Mouse (Mus musculus) left cerebral cortex, adult 11 months (tissue): ENCODE data around the gene Gabarapl2.

Experiments
- DNase-seq: peaks from one replicate; pipeline ENCODE4 v3.0.0; 2022; ENCODE audit warnings: low spot score

The Gabarapl2 gene

DNA sequence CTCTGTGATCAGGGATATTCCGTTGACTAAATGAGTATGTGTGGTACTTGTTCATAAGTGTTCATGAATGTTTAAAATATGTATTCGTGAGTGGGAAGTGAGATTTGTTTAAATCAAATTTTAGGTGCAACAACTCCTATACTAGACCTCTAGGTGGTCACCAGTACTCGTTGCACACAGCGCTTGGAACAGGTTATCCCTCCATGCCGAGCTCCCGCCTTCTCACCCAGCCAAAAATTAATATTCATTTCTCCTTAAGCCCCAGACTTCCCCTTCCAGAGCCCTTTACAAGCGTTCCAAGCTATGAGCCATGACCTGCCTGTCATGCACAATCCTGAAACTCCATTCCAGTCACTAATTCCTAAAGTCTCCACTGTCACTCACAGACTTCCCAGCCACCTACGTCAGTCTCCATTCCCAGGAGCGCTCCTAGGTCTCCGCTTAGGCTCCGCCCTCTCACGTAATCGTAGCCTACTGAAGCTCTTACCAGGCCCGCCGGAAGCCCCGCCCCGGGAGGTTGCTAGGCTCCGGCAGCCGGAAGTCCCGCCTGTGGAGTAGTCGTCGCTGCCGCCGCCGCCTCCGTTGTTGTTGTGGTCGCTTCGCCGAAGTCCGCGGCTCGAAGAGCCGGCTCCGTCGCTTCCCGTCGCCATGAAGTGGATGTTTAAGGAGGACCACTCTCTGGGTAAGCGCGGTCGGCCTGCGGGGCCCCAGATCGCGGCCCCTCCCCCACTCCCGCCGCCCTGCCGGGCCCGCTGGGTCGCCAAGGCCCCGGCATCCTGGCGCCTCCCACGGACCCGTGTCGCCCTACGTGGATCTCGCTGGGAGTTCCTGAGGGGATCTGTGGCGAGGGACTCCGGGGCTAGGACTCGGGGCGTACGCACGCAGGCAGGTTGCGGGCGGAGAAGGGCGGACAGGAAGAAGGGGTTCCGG, at the start of gene Gabarapl2:
Gene Gabarapl2, plus strand, starts transcription at position 533 of the 930 bp plus-strand sequence.
- peak; percentile 96 for DNase-seq

DNA sequence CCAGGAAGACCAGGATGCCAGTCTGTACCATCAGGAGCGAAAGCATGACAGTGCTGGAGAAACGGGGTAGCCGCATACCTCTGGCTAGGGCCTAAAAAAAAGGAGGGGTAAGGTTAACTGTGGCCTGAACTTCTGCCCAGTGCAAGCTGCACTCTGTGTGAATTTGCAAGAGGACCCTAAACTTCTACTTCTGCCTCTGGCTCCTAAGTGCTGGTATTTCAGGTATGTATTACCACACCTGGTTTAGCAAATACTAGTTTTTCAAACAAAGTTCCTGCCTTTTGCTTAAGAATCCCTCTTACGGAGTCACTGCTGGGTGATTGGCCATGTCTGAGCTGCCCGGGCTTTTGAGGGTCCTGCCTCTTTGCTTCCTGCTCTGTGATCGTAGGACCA, 49.6 kb upstream of the Gabarapl2 start:
- no peak for DNase-seq

DNA sequence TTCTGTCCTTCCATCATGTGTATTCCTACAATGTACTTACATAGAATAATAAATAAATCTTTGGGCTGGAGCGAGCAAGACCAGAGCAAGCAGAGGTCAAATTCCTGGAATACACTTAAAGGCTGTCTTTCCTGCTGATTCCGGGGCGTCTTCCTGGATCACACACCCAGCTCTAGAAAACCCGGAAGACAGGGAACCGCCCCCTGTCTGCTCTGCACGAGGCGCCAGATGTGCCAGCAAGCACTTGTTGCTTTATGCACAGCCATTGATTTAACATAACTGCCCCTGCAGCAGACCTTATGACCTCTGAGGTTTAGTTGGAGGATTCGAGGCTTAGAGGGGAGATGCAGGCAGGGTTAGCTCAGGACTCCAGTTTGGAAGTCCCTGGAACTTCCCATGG, 48.5 kb upstream of the Gabarapl2 start:
- no peak for DNase-seq

DNA sequence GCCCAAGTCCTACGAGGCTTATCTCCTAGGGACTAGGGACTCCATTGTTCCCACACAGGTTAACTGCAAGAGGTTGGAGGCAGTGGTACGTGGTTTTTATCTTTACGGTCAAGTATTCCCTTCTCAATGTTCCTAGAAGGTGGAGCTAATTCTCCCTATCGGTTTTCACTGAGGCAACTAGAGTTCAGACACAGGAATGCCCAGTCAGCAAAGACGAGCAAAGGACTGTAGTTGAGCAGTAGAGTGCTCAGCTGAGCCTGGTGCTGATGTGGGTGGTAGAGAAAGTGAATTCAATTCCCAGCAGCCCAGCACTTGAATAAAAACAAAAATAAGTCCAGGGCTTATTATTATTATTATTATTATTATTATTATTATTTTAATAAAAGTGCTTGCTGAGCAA, 47.9 kb upstream of the Gabarapl2 start:
- no peak for DNase-seq

DNA sequence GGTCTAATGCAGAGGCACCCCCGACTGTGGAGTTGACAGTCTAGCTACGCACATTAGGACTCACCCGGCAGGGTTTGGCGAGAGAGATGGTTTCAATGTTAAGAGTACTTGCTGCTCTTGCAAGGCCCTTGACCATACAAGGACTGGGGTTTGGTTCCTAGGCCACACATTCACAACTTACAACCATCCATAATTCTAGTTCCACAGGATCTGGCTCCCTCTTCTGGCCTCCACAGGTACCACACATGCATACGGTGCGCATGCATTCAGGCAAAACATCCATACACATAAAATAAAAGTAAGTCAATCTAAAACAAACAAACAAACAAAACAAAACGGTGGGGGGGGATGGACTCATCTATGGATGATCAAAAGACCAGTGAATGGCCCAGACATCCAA, 45.5 kb upstream of the Gabarapl2 start:
- DNase-seq, result no peak

DNA sequence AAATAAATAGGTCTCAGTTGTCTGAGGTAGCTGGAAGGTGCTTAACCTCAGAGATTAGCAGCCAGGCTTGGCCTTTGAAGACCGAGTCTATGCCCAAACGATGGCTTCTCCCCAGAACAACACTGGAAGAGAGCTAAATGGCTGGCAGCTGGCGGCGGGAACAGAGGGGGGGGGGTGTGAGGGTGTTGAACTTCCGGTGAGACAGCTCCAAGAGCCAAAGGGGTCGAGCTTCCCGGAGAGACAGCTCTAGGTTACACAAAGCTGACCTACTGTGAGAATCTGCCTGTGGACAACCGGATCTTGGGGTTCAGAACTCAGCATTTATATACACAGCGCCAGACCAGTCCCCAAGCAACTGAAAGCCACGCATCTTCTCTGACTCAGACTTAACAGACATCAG, 41.9 kb upstream of the Gabarapl2 start:
- DNase-seq, result no peak

DNA sequence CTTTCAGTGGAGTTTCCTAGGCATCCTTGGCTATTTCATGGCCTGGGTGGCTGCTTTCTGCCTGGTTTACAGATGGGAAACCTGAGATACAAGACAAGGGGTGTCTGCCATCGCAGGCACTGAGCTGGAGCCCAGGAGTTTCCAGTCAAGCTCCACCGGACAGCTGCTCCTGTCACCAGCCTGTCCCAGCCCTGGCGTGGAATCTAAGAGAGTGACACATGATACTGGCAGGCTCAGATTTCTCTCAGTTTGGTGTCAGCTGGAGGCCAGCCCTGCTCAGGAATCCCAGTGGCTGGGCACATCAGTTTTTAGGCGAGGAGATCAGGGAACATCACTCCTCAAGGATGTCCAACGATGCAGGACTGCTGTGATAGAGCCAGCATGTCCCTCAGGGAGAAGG, 38.4 kb upstream of the Gabarapl2 start:
- no peak for DNase-seq

DNA sequence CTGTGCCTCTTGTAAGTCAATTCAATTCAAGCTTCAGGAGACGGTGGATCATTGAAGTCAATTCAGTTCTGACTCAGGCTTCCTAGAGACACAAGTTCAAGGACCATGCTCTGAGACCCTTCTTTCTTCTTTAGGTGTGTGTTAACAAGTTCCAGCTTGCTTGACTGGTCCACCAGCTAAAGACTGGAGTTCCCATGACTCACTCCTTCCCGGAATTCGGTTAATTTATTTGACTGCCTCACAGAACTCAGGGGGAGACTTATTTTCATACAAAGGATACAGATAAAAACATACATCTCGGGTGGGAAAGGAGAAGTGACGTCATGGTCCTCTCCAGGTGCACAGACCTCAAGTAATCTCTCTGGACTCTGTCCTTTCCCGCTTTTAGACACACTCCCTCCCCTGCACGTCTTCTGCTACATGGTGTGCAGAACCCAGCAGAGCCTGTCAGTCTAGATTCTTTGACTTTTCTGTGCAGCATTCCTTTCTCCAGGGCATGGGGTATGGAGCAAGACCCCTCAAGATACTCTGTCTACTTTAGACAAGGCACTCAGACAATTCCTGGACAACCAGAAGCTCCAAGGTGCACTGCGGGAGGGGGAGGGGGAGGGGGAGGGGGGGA, 34.9 kb upstream of the Gabarapl2 start:
- DNase-seq, result no peak

DNA sequence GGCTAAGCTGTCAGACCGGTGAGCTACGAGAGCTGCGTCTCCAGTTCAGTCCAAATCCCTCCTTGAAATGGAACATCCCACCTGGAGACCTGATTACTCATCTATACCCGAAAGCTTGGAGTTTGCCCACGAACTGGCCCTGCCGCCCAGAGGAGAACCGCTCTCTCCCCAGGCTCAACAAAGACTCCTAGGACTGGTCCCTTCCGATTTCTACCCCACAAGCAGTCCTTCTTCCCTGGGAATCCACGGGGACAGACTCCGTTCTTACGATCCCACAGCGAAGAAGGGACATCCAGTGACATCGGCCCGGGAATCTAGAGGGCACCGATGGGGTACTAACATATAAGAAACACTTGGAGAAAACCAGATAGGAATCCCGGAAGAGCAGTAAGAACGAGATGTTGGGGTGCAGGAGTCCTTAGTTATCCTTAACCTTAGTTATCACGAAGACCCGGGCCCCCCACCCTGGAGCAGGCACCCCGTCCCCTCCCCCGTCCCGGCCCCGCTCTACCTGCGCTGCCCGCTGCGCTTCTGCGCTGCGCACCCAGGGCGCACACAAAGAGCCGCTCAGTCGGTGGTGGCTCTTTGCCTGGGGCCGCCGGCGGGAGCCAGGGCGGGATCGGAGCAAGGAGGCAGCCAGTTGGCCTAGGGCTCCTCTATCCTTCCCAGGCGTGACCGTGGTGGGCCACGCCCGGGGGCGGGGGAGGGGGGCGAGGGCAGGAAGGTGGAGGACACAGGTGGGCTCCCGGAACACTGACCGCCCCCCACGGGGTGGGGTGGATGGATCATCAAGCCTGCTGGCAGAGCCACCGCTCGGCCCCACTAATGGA, 30.7 kb upstream of the Gabarapl2 start, which contains the start of gene Chst5:
Gene Chst5, minus strand, starts transcription at position 827 of the 830 bp plus-strand sequence.
- no peak for DNase-seq

DNA sequence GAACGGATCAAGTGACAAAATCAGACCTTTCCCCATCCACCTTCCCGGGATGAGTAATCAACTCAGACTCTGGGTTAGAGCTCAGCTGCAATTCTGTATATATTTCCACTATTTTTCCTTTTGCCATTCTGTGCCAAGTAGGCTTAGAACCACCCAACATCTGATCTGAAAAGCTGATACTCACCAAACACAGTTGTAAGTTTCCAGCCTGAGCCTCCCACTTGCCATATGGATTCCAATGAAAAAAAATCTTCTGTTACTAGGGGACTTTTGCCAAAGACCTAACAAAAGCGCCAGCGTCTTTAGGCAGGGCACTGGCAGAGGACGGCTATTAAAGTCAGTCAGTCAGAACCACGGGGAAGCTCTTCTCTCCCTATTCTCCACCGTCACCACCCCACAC, 28.9 kb upstream of the Gabarapl2 start:
- DNase-seq, result no peak

DNA sequence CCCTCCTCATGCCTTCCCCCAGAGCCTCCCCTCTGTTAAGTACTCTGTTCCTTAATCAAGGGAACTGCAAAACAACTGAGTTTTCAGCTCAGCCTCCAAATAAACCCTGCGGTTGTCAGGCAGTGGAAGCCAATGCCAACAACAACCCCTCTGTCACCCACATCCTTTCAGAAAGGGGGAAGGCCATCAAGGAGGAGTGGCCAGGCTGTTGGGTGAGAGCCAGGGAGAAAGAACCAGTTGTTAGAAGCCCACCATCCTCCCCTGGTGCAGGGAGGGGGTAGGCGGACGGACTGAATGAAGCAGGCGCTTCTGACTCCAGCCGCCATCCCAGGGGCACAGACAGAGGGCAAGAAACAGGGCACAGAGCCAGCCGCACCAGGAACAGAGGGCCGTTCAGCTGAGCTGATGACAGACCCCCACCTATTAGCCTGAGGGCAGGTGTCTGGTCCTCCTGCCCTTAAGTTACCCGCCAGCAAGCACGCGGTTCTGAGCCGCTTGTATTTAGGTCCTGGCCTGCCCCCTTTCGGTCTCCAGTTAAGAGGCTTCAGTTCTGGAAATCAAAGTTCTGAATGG, 27.6 kb upstream of the Gabarapl2 start:
- no peak for DNase-seq

DNA sequence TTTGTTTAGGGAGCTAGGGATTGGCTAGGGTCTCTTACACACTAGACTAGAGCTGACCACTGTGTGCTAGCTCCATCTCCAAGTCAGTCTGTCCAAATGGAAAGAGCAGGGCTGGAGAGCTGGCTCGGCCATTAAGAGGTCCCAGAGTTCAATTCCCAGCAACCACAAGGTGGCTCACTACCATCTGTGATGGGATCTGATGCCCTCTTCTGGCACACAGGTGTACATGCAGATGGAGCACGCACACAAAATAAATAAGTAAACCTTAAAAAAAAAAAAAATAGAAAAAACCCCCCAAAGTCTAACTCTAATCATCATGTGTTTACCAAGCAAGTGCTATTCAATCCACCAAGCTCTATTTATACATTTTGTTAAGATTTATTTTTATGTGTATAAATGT, 20.8 kb upstream of the Gabarapl2 start:
- DNase-seq, result no peak

DNA sequence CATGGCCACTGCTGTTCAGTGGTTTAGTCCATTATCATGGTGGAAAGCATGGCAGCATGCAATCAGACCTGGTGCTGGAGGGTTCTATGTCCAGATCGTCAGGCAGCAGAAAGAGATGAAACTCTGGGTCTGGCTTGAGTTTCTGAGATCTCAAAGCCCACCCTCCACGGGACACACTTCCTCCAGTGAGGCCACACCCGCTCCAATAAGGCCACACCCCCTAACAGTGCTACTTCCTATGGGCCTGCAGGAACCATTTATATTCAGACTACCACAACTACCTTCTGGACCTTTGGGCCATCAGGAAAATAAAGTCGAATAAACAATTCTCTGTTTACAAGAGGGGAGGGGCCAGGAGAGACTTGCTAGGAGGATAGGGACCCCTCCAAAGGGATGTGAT, 19.5 kb upstream of the Gabarapl2 start:
- DNase-seq, result no peak

DNA sequence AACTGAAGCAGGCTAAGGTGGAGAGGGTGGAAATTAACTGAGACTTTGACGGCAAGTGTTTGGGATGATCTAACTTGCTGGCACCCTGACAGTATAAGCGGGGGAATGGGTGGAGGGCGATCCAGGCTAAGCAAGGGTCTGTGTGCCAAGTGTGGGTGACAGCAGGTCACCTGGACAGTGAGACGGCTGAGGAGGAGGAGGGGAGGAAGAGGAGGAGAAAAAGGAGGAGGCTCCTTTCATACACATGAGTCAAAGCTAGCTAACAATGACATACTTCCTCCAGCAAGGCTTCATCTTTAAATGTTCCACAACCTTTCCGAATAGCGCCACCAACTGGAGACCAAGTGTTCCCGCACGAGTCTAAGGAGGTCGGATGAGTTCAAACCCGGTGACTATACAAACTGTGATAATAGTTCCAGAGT, 17.1 kb upstream of the Gabarapl2 start:
- DNase-seq, result no peak

DNA sequence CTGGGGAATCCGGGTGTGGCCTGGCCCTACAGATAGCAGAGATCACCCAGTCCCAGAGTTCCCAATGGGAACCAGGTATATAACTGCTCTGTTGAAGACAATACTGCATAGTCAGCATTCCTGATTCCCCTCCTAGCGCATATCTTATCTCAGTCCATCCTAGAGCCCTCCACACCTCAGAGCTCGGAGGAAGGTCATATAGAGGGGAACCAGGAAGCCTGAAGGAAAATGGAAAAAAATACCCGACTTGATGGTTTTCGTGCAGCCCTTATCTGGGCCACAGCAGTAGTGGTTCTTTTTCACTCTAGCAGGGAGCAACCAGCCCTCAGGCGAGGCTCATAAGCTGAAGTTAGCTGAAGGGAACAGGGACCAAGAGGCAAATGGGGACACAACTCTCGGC, 15.5 kb upstream of the Gabarapl2 start:
- DNase-seq, result no peak

DNA sequence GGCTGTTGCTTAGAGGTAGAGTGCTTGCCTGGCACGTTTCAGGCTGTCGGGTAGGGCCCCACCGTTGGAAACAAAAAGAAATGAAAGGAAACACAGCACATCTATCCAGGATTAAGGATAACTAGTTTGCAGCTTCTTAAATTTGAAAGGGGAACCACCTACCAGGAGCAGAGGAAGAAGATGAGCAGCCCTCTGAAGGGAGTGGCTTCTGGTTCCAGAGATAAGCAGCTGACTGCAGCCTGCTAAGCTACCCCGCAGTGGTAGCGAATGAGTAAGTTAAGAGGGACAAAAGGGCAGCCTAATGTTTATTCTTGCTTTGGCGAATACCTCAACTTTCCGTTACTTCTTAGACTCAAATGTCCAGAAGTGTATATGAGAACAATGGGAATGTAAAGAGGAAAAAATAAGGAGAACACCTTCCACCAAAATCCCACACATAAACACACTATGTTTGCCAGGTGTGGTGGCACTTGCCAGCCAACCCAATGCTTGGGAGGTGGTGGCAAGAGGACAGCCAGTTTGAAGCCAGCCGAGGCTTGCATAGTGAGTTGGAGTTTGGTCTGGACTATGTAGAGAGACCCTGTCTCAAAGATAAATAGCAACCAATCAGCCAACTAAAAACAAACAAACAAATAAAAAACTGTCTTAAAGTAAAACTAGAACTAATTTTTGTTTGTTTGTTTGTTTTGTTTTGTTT, 10.7 kb upstream of the Gabarapl2 start:
- no peak for DNase-seq

DNA sequence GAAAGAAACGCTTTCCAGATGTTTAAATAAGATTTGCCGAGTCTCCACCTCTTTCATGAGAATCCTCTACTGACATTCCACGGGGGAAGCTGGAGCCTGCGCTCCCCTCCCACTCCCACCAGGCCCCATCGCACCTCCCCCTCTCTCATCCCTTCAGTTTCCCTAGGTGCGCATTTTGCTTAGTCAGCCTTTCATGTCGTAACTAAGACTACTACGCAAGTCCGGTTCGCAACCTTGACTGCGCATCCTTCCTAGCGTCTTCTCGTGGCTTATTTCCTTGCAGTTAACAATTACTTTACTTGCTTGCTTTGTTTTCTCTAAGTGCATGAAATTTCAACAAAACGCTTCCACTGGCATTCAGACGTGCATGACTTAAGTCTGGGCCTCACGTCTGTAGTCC, 8.8 kb upstream of the Gabarapl2 start:
- no peak for DNase-seq

DNA sequence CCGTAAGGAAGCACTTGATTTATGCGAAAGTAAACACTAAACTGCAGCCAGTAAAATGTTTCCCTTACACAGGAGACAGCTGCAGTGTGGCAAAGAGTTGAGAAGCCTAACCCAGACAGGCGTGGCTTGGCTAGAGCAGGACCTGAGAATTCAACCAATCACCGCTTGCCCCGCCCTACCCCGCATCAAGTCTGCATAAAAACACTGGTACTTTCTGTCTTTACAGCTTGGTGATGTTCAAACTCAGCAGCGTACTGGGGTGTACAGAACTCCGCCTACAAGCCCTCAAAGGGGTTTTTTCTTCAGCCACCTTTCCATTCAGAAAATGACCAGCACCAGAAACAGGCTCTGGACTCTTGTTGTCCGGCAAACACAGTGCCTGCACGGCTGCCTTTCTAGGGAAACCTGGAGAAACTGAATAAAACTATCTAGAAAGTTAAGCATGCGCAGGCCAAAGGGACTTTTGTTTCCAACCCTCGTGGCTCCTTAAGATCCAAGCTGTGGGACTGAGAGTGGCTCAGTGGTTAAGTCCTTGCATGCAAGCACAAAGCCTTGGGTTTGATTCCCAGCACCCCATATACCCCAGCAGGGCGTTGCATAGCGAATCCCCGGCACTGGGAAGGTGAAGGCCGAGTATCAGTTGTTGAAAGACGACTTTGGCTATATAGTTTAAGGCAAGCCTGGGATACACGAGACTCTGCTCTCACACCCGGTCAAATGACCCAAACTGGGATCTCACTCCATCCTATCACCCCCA, 7.7 kb upstream of the Gabarapl2 start:
- DNase-seq, result no peak

DNA sequence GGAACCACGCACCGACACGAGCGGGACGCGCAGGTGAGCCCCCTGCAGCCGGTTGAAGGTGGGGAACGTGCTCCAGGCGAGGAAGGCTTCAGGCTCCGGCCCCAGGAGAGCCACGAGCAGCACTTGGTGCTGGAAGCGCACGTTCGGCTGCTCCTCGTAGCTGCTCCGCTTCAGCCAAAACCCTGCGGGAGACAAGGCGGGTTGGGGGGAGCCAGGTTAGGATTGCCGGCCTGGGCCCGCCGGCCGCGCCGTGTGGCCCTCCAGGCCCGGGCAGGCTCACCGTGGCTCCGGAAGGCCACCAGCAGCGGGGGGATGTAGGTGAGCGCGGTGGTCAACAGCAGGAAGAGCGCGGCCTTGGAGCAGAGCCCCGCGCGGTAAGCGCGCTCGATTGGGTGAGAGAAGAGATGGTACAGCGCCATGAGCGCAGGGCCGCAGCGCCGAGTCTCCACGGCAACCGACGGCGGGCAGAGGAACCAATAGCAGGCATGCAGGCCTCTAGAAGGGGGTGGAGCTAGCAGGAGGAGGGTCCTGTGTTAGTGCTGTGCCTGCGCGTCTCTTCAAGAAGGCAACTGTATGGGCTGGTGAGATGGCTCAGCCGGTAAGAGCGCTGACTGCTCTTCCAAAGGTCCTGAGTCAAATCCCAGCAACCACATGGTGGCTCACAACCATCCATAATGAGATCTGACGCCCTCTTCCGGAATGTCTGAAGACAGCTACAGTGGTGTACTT, 7.0 kb upstream of the Gabarapl2 start, which contains the start of gene Tmem231:
Gene Tmem231, minus strand, starts transcription at position 534 of the 729 bp plus-strand sequence.
- peak; percentile 85 for DNase-seq

DNA sequence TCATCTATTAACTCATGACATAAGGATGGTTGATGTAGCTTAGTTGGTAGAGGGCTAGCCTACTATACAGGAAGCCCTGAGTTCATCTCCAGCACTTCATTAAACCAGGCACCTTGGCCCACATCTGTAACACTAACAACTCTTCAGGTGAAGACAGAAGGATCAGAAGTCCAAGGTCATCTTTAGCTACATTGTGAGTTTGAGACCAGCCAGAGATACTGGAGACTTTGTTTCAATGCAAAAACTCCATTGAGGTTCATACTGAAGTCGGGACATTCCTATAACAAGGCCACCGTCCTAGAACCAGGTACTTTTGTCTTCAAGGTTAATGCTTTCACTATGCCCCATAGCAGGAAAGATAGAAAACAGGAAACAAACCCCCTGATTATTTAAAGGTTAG, 6.3 kb upstream of the Gabarapl2 start:
- no peak for DNase-seq
